Mouse (Mus musculus): Measurements from ENCODE around the gene Fat4. TPM values are rescaled to one million over a fixed set of nuclear protein-coding genes. Genes with fewer than 3 reads are reported as not detected.

The Fat4 gene
- polyA plus RNA-seq (2015; fragmentation: Nextera tagmentation; extraction: Ambion mirVana), result 6.8 and 7.2 TPM in 2 replicates

GRCm38 (mm10) chr3:38886890-38887355, at the start of gene Fat4:
Gene Fat4 (plus strand): TSS chr3:38886940.
- H3K27ac ChIP-seq (ENCODE audit: low read depth, low read length), result peak within 1 kb of the TSS; percentile 96
- 0 out of 2 replicates have a peak, but pooled peaks have one; percentile 4 for ATAC-seq
- under 1% methylated on average over 29 of the region's 29 CpGs for WGBS

GRCm38 (mm10) chr3:38839438-38839837, 47.3 kb upstream of the Fat4 start:
- no peak overlapping the region for H3K4me2 ChIP-seq (ENCODE audit: low read length)
- no peaks in the 10 kb centered on the region for H3K4me1 ChIP-seq (ENCODE audit: control insufficient read depth, insufficient read depth, low read depth, low read length)
- H3K27ac ChIP-seq (ENCODE audit: low read depth, low read length), result no peak overlapping the region
- no peak for ATAC-seq
- no peaks in the 10 kb centered on the region for H3K27me3 ChIP-seq (replicated peaks; ENCODE audit: control insufficient read depth, insufficient read depth, low read length)
- no peak overlapping the region for H3K4me3 ChIP-seq (ENCODE audit: low read length)
- H3K9me3 ChIP-seq (ENCODE audit: control insufficient read depth, low read length), result no peaks in the 10 kb centered on the region
- H3K9ac ChIP-seq (ENCODE audit: low read depth, low read length), result no peak overlapping the region
- no peaks in the 10 kb centered on the region for H3K36me3 ChIP-seq (ENCODE audit: control insufficient read depth, insufficient read depth, low read length)
- WGBS, result 85% methylated on average over 2 of the region's 2 CpGs

More at GRCm38 (mm10) chr3:38886890-38887355, at the start of gene Fat4:
- no peaks in the 10 kb centered on the region for H3K27me3 ChIP-seq (replicated peaks; ENCODE audit: control insufficient read depth, insufficient read depth, low read length)
- peak within 1 kb of the TSS; percentile 80 for H3K4me3 ChIP-seq (ENCODE audit: low read length)
- peaks cover 7% of the 10 kb centered on the region; the same call in 1 of the 2 replicates for H3K36me3 ChIP-seq (ENCODE audit: control insufficient read depth, insufficient read depth, low read length)
- H3K4me2 ChIP-seq (ENCODE audit: low read length), result peak within 1 kb of the TSS; percentile 93
- peaks cover 21% of the 10 kb centered on the region for H3K4me1 ChIP-seq (ENCODE audit: control insufficient read depth, insufficient read depth, low read depth, low read length)
- no peaks in the 10 kb centered on the region for H3K9me3 ChIP-seq (ENCODE audit: control insufficient read depth, low read length)
- peak within 1 kb of the TSS; percentile 91 for H3K9ac ChIP-seq (ENCODE audit: low read depth, low read length)

GRCm38 (mm10) chr3:38843000-38843538, 43.7 kb upstream of the Fat4 start:
- no peak overlapping the region for H3K4me2 ChIP-seq (ENCODE audit: low read length)
- H3K27me3 ChIP-seq (replicated peaks; ENCODE audit: control insufficient read depth, insufficient read depth, low read length), result no peaks in the 10 kb centered on the region
- WGBS, result 45% methylated on average over 7 of the region's 7 CpGs
- no peak overlapping the region for H3K27ac ChIP-seq (ENCODE audit: low read depth, low read length)
- no peaks in the 10 kb centered on the region for H3K36me3 ChIP-seq (ENCODE audit: control insufficient read depth, insufficient read depth, low read length)
- H3K4me3 ChIP-seq (ENCODE audit: low read length), result no peak overlapping the region
- no peaks in the 10 kb centered on the region for H3K4me1 ChIP-seq (ENCODE audit: control insufficient read depth, insufficient read depth, low read depth, low read length)
- no peak for ATAC-seq
- no peaks in the 10 kb centered on the region for H3K9me3 ChIP-seq (ENCODE audit: control insufficient read depth, low read length)
- H3K9ac ChIP-seq (ENCODE audit: low read depth, low read length), result no peak overlapping the region

GRCm38 (mm10) chr3:38846602-38847382, 39.9 kb upstream of the Fat4 start:
- H3K9ac ChIP-seq (ENCODE audit: low read depth, low read length), result no peak overlapping the region
- H3K36me3 ChIP-seq (ENCODE audit: control insufficient read depth, insufficient read depth, low read length), result no peaks in the 10 kb centered on the region
- 0 out of 2 replicates have a peak, but pooled peaks have one; percentile 24 for ATAC-seq
- no peak overlapping the region for H3K27ac ChIP-seq (ENCODE audit: low read depth, low read length)
- no peaks in the 10 kb centered on the region for H3K9me3 ChIP-seq (ENCODE audit: control insufficient read depth, low read length)
- H3K4me2 ChIP-seq (ENCODE audit: low read length), result no peak overlapping the region
- H3K4me1 ChIP-seq (ENCODE audit: control insufficient read depth, insufficient read depth, low read depth, low read length), result no peaks in the 10 kb centered on the region
- H3K27me3 ChIP-seq (replicated peaks; ENCODE audit: control insufficient read depth, insufficient read depth, low read length), result no peaks in the 10 kb centered on the region
- WGBS, result 45% methylated on average over 11 of the region's 11 CpGs
- H3K4me3 ChIP-seq (ENCODE audit: low read length), result no peak overlapping the region

- ATAC-seq, result no peak
- 72% methylated on average over 3 of the region's 3 CpGs for WGBS
These were observed 37.7 kb upstream of the Fat4 start for GRCm38 (mm10) chr3:38849077-38849476.

GRCm38 (mm10) chr3:38849536-38849935, 37.2 kb upstream of the Fat4 start:
- Histone ChIP-seq H3K4me2 (ENCODE audit: low read length) (no peak overlapping the region), H3K4me1 (ENCODE audit: control insufficient read depth, insufficient read depth, low read depth, low read length) (no peaks in the 10 kb centered on the region), H3K9ac (ENCODE audit: low read depth, low read length) (no peak overlapping the region), H3K4me3 (ENCODE audit: low read length) (no peak overlapping the region), H3K27me3 (replicated peaks; ENCODE audit: control insufficient read depth, insufficient read depth, low read length) (no peaks in the 10 kb centered on the region), H3K27ac (ENCODE audit: low read depth, low read length) (no peak overlapping the region), H3K9me3 (ENCODE audit: control insufficient read depth, low read length) (no peaks in the 10 kb centered on the region), H3K36me3 (ENCODE audit: control insufficient read depth, insufficient read depth, low read length) (no peaks in the 10 kb centered on the region)
- WGBS, result 31% methylated on average over 6 of the region's 6 CpGs
- peak; percentile 76; the same call in 1 of the 2 replicates for ATAC-seq

More at GRCm38 (mm10) chr3:38849077-38849476, 37.7 kb upstream of the Fat4 start:
- no peak overlapping the region for H3K27ac ChIP-seq (ENCODE audit: low read depth, low read length)
- H3K27me3 ChIP-seq (replicated peaks; ENCODE audit: control insufficient read depth, insufficient read depth, low read length), result no peaks in the 10 kb centered on the region
- H3K4me2 ChIP-seq (ENCODE audit: low read length), result no peak overlapping the region
- no peak overlapping the region for H3K4me3 ChIP-seq (ENCODE audit: low read length)
- no peaks in the 10 kb centered on the region for H3K36me3 ChIP-seq (ENCODE audit: control insufficient read depth, insufficient read depth, low read length)
- no peaks in the 10 kb centered on the region for H3K9me3 ChIP-seq (ENCODE audit: control insufficient read depth, low read length)
- H3K4me1 ChIP-seq (ENCODE audit: control insufficient read depth, insufficient read depth, low read depth, low read length), result no peaks in the 10 kb centered on the region
- no peak overlapping the region for H3K9ac ChIP-seq (ENCODE audit: low read depth, low read length)

- H3K27ac ChIP-seq (ENCODE audit: low read depth, low read length), result no peak overlapping the region
- H3K4me1 ChIP-seq (ENCODE audit: control insufficient read depth, insufficient read depth, low read depth, low read length), result no peaks in the 10 kb centered on the region
- no peak overlapping the region for H3K4me2 ChIP-seq (ENCODE audit: low read length)
- H3K27me3 ChIP-seq (replicated peaks; ENCODE audit: control insufficient read depth, insufficient read depth, low read length), result no peaks in the 10 kb centered on the region
- no peaks in the 10 kb centered on the region for H3K36me3 ChIP-seq (ENCODE audit: control insufficient read depth, insufficient read depth, low read length)
- no peak overlapping the region for H3K4me3 ChIP-seq (ENCODE audit: low read length)
- no peak overlapping the region for H3K9ac ChIP-seq (ENCODE audit: low read depth, low read length)
- no peaks in the 10 kb centered on the region for H3K9me3 ChIP-seq (ENCODE audit: control insufficient read depth, low read length)
- 24% methylated on average over 3 of the region's 3 CpGs for WGBS
- ATAC-seq, result no peak
These were observed 33.1 kb upstream of the Fat4 start for GRCm38 (mm10) chr3:38853650-38854049.

- H3K4me1 ChIP-seq (ENCODE audit: control insufficient read depth, insufficient read depth, low read depth, low read length), result no peaks in the 10 kb centered on the region
- H3K4me2 ChIP-seq (ENCODE audit: low read length), result no peak overlapping the region
- 30% methylated on average over 5 of the region's 5 CpGs for WGBS
- no peak overlapping the region for H3K9ac ChIP-seq (ENCODE audit: low read depth, low read length)
- no peak overlapping the region for H3K27ac ChIP-seq (ENCODE audit: low read depth, low read length)
- H3K36me3 ChIP-seq (ENCODE audit: control insufficient read depth, insufficient read depth, low read length), result no peaks in the 10 kb centered on the region
- ATAC-seq, result peak; percentile 48
- no peaks in the 10 kb centered on the region for H3K27me3 ChIP-seq (replicated peaks; ENCODE audit: control insufficient read depth, insufficient read depth, low read length)
- no peaks in the 10 kb centered on the region for H3K9me3 ChIP-seq (ENCODE audit: control insufficient read depth, low read length)
- H3K4me3 ChIP-seq (ENCODE audit: low read length), result no peak overlapping the region
These were observed 26.1 kb upstream of the Fat4 start for GRCm38 (mm10) chr3:38860683-38861082.

GRCm38 (mm10) chr3:38871291-38871690, 15.4 kb upstream of the Fat4 start:
- no peaks in the 10 kb centered on the region for H3K9me3 ChIP-seq (ENCODE audit: control insufficient read depth, low read length)
- no peaks in the 10 kb centered on the region; the same call in 1 of the 2 replicates for H3K4me1 ChIP-seq (ENCODE audit: control insufficient read depth, insufficient read depth, low read depth, low read length)
- WGBS, result 85% methylated on average over 2 of the region's 2 CpGs
- no peaks in the 10 kb centered on the region for H3K36me3 ChIP-seq (ENCODE audit: control insufficient read depth, insufficient read depth, low read length)
- no peak overlapping the region for H3K27ac ChIP-seq (ENCODE audit: low read depth, low read length)
- H3K4me3 ChIP-seq (ENCODE audit: low read length), result no peak overlapping the region
- no peak for ATAC-seq
- H3K4me2 ChIP-seq (ENCODE audit: low read length), result no peak overlapping the region
- H3K9ac ChIP-seq (ENCODE audit: low read depth, low read length), result no peak overlapping the region
- no peaks in the 10 kb centered on the region for H3K27me3 ChIP-seq (replicated peaks; ENCODE audit: control insufficient read depth, insufficient read depth, low read length)
